Mouse (Mus musculus): ENCODE measurements at regions not wholly inside any gene's neighbourhood (a gene's known extent, or its start where the extent isn't known, plus 50 kb on each side); places are given as distances from the start of the nearest gene placed in this dataset.

GRCm38 (mm10) chr7:58322381-58322780 lies 333.6 kb upstream of the Atp10a start:
- TF ChIP-seq CTCF (conservative IDR thresholded peaks at IDR 0.05 in 1 of 2, IDR thresholded peaks at IDR 0.05 in 1 of 2; ENCODE audit: low read depth in 2 of 2, low read length in 2 of 2) (no peak), RCOR1 (conservative IDR thresholded peaks at IDR 0.05; ENCODE audit: low read depth, low read length) (no peak), MAFK (IDR thresholded peaks at IDR 0.05; ENCODE audit: insufficient replicate concordance, low read length) (no peak), CHD2 (IDR thresholded peaks at IDR 0.05; ENCODE audit: low read length) (no peak), HCFC1 (IDR thresholded peaks at IDR 0.05; ENCODE audit: low read depth, low read length) (no peak)

All from CH12.LX (cell line).